Mouse (Mus musculus): ENCODE data around the gene Hs3st1. TPM values are rescaled to one million over a fixed set of nuclear protein-coding genes. Genes with fewer than 3 reads are reported as not detected.

The Hs3st1 gene
- polyA plus RNA-seq, 1 experiment from 2014 or later = 3.0 TPM

GRCm38 (mm10) chr5:39630841-39631240 is 124.4 kb downstream of the Hs3st1 start:
- no peaks in the 10 kb centered on the region for H3K9me3 ChIP-seq (ENCODE audit: low read depth, low read length)
- no peaks in the 10 kb centered on the region for H3K27me3 ChIP-seq (ENCODE audit: insufficient read depth, low read length)
- DNase-seq = no peak
- H3K4me2 ChIP-seq = no peak overlapping the region
- ATAC-seq (ENCODE audit: insufficient read depth) = no peak
- WGBS = 90% methylated on average over 5 of the region's 5 CpGs
- H3K4me3 ChIP-seq (ENCODE audit: low read depth, low read length) = no peak overlapping the region
- H3K36me3 ChIP-seq (ENCODE audit: insufficient read depth) = no peaks in the 10 kb centered on the region
- TF ChIP-seq CTCF (IDR thresholded peaks at IDR 0.05; ENCODE audit: low read depth) = no peak
- H3K4me1 ChIP-seq (ENCODE audit: insufficient read depth) = no peaks in the 10 kb centered on the region
- no peak overlapping the region for H3K9ac ChIP-seq
- no peak overlapping the region for H3K27ac ChIP-seq (ENCODE audit: low read depth)

- Histone ChIP-seq H3K27ac (ENCODE audit: low read depth) (0 out of 2 replicates have a peak overlapping the region, but pooled peaks have one; percentile 18), H3K36me3 (ENCODE audit: insufficient read depth) (no peaks in the 10 kb centered on the region), H3K9me3 (ENCODE audit: low read depth, low read length) (no peaks in the 10 kb centered on the region), H3K4me2 (no peak overlapping the region), H3K9ac (no peak overlapping the region), H3K4me3 (ENCODE audit: low read depth, low read length) (no peak overlapping the region), H3K27me3 (ENCODE audit: insufficient read depth, low read length) (no peaks in the 10 kb centered on the region), H3K4me1 (ENCODE audit: insufficient read depth) (no peaks in the 10 kb centered on the region)
- WGBS = 58% methylated on average over 8 of the region's 8 CpGs
- TF ChIP-seq CTCF (IDR thresholded peaks at IDR 0.05; ENCODE audit: low read depth) = no peak
- DNase-seq (no peak), ATAC-seq (ENCODE audit: insufficient read depth) (peak; percentile 36; the same call in 1 of the 2 replicates)
Observed at GRCm38 (mm10) chr5:39625037-39625473, 130.2 kb downstream of the Hs3st1 start.

- Histone ChIP-seq H3K36me3 (ENCODE audit: insufficient read depth) (no peaks in the 10 kb centered on the region), H3K4me1 (ENCODE audit: insufficient read depth) (no peaks in the 10 kb centered on the region), H3K27me3 (ENCODE audit: insufficient read depth, low read length) (no peaks in the 10 kb centered on the region), H3K27ac (ENCODE audit: low read depth) (no peak overlapping the region), H3K4me3 (ENCODE audit: low read depth, low read length) (no peak overlapping the region), H3K9me3 (ENCODE audit: low read depth, low read length) (no peaks in the 10 kb centered on the region), H3K9ac (no peak overlapping the region), H3K4me2 (no peak overlapping the region)
- DNase-seq (no peak), ATAC-seq (ENCODE audit: insufficient read depth) (peak; percentile 52; the same call in 1 of the 2 replicates)
- 57% methylated on average over 4 of the region's 4 CpGs for WGBS
- no peak for TF ChIP-seq CTCF (IDR thresholded peaks at IDR 0.05; ENCODE audit: low read depth)
Observed at GRCm38 (mm10) chr5:39624218-39624590, 131.1 kb downstream of the Hs3st1 start.

- no peaks in the 10 kb centered on the region for H3K9me3 ChIP-seq (ENCODE audit: low read depth, low read length)
- 53% methylated on average over 13 of the region's 13 CpGs for WGBS
- no peaks in the 10 kb centered on the region for H3K4me1 ChIP-seq (ENCODE audit: insufficient read depth)
- H3K27me3 ChIP-seq (ENCODE audit: insufficient read depth, low read length) = no peaks in the 10 kb centered on the region
- no peak overlapping the region for H3K9ac ChIP-seq
- no peaks in the 10 kb centered on the region for H3K36me3 ChIP-seq (ENCODE audit: insufficient read depth)
- H3K27ac ChIP-seq (ENCODE audit: low read depth) = no peak overlapping the region
- DNase-seq (peak; percentile 26), ATAC-seq (ENCODE audit: insufficient read depth) (no peak)
- no peak for TF ChIP-seq CTCF (IDR thresholded peaks at IDR 0.05; ENCODE audit: low read depth)
- H3K4me2 ChIP-seq = no peak overlapping the region
- H3K4me3 ChIP-seq (ENCODE audit: low read depth, low read length) = no peak overlapping the region
Observed at GRCm38 (mm10) chr5:39623304-39624217, 131.7 kb downstream of the Hs3st1 start.

GRCm38 (mm10) chr5:39620206-39620866 is 134.9 kb downstream of the Hs3st1 start:
- no peaks in the 10 kb centered on the region for H3K9me3 ChIP-seq (ENCODE audit: low read depth, low read length)
- 72% methylated on average over 3 of the region's 3 CpGs for WGBS
- no peak overlapping the region for H3K27ac ChIP-seq (ENCODE audit: low read depth)
- no peak overlapping the region for H3K9ac ChIP-seq
- no peaks in the 10 kb centered on the region for H3K27me3 ChIP-seq (ENCODE audit: insufficient read depth, low read length)
- no peaks in the 10 kb centered on the region for H3K4me1 ChIP-seq (ENCODE audit: insufficient read depth)
- H3K36me3 ChIP-seq (ENCODE audit: insufficient read depth) = no peaks in the 10 kb centered on the region
- TF ChIP-seq CTCF (IDR thresholded peaks at IDR 0.05; ENCODE audit: low read depth) = no peak
- ATAC-seq (ENCODE audit: insufficient read depth) (no peak), DNase-seq (no peak)
- H3K4me2 ChIP-seq = no peak overlapping the region
- H3K4me3 ChIP-seq (ENCODE audit: low read depth, low read length) = no peak overlapping the region

GRCm38 (mm10) chr5:39617354-39617977 is 137.8 kb downstream of the Hs3st1 start:
- no peak for DNase-seq
- TF ChIP-seq CTCF (IDR thresholded peaks at IDR 0.05; ENCODE audit: low read depth) = no peak
- Histone ChIP-seq H3K27me3 (ENCODE audit: insufficient read depth, low read length) (no peaks in the 10 kb centered on the region), H3K4me3 (ENCODE audit: low read depth, low read length) (no peak overlapping the region), H3K9me3 (ENCODE audit: low read depth, low read length) (no peaks in the 10 kb centered on the region), H3K9ac (no peak overlapping the region), H3K27ac (ENCODE audit: low read depth) (no peak overlapping the region), H3K4me2 (no peak overlapping the region), H3K4me1 (ENCODE audit: insufficient read depth) (no peaks in the 10 kb centered on the region), H3K36me3 (ENCODE audit: insufficient read depth) (no peaks in the 10 kb centered on the region)
- 81% methylated on average over 2 of the region's 2 CpGs for WGBS
- ATAC-seq (ENCODE audit: insufficient read depth) = no peak

- Histone ChIP-seq H3K9ac (no peak overlapping the region), H3K36me3 (ENCODE audit: insufficient read depth) (no peaks in the 10 kb centered on the region), H3K27me3 (ENCODE audit: insufficient read depth, low read length) (no peaks in the 10 kb centered on the region), H3K4me2 (no peak overlapping the region), H3K27ac (ENCODE audit: low read depth) (no peak overlapping the region), H3K4me3 (ENCODE audit: low read depth, low read length) (no peak overlapping the region), H3K4me1 (ENCODE audit: insufficient read depth) (no peaks in the 10 kb centered on the region), H3K9me3 (ENCODE audit: low read depth, low read length) (no peaks in the 10 kb centered on the region)
- no peak for DNase-seq
- no peak for ATAC-seq (ENCODE audit: insufficient read depth)
- WGBS = 88% methylated on average over 7 of the region's 7 CpGs
- no peak for TF ChIP-seq CTCF (IDR thresholded peaks at IDR 0.05; ENCODE audit: low read depth)
Observed at GRCm38 (mm10) chr5:39615202-39615601, 140.1 kb downstream of the Hs3st1 start.
